Mouse (Mus musculus) cerebellum, postnatal 14 days (tissue): ENCODE measurements around the gene Tbc1d22a.

Source experiments
- DNase-seq, 2 experiments: peaks; one replicate each; pipeline ENCODE4 v3.0.0; 2021; ENCODE audit warnings: mixed read lengths in 2 of 2

Tbc1d22a gene

GRCm38 (mm10) chr15:86238076-86238475, 23.8 kb downstream of the Tbc1d22a start:
- DNase-seq: no peak

- no peak for DNase-seq
Measured at GRCm38 (mm10) chr15:86239068-86239467, 24.8 kb downstream of the Tbc1d22a start.

- peak; percentile 87 to 92 for DNase-seq
Measured at GRCm38 (mm10) chr15:86239801-86240200, 25.5 kb downstream of the Tbc1d22a start.

- DNase-seq: peak; percentile 90 to 91
Measured at GRCm38 (mm10) chr15:86243708-86244107, 29.4 kb downstream of the Tbc1d22a start.

- DNase-seq: no peak
Measured at GRCm38 (mm10) chr15:86244380-86244779, 30.1 kb downstream of the Tbc1d22a start.

GRCm38 (mm10) chr15:86250269-86250668, 36.0 kb downstream of the Tbc1d22a start:
- DNase-seq: peak; percentile 80 to 85

GRCm38 (mm10) chr15:86252130-86252529, 37.9 kb downstream of the Tbc1d22a start:
- DNase-seq: no peak

GRCm38 (mm10) chr15:86252684-86253083, 38.4 kb downstream of the Tbc1d22a start:
- DNase-seq: no peak

- no peak for DNase-seq
Measured at GRCm38 (mm10) chr15:86253411-86253810, 39.2 kb downstream of the Tbc1d22a start.

- DNase-seq: peak; percentile 56 to 57
Measured at GRCm38 (mm10) chr15:86256201-86256600, 41.9 kb downstream of the Tbc1d22a start.

GRCm38 (mm10) chr15:86256728-86257179, 42.5 kb downstream of the Tbc1d22a start:
- DNase-seq: no peak

- DNase-seq: peak in 1 of 2 experiments; percentile 25
Measured at GRCm38 (mm10) chr15:86257916-86258685, 43.8 kb downstream of the Tbc1d22a start.

- no peak for DNase-seq
Measured at GRCm38 (mm10) chr15:86259233-86259632, 45.0 kb downstream of the Tbc1d22a start.

- peak; percentile 53 to 59 for DNase-seq
Measured at GRCm38 (mm10) chr15:86260111-86260510, 45.9 kb downstream of the Tbc1d22a start.

- no peak for DNase-seq
Measured at GRCm38 (mm10) chr15:86264389-86264788, 50.1 kb downstream of the Tbc1d22a start.

- DNase-seq: no peak
Measured at GRCm38 (mm10) chr15:86264803-86265202, 50.5 kb downstream of the Tbc1d22a start.

- no peak for DNase-seq
Measured at GRCm38 (mm10) chr15:86266975-86267374, 52.7 kb downstream of the Tbc1d22a start.

GRCm38 (mm10) chr15:86268526-86268925, 54.3 kb downstream of the Tbc1d22a start:
- DNase-seq: peak; percentile 59 to 64

GRCm38 (mm10) chr15:86275754-86276153, 61.5 kb downstream of the Tbc1d22a start:
- no peak for DNase-seq

- no peak for DNase-seq
Measured at GRCm38 (mm10) chr15:86276538-86277264, 62.4 kb downstream of the Tbc1d22a start.

- DNase-seq: peak; percentile 35 to 46
Measured at GRCm38 (mm10) chr15:86277428-86277827, 63.2 kb downstream of the Tbc1d22a start.

GRCm38 (mm10) chr15:86279059-86279974, 65.1 kb downstream of the Tbc1d22a start:
- no peak for DNase-seq

GRCm38 (mm10) chr15:86280137-86280536, 65.9 kb downstream of the Tbc1d22a start:
- DNase-seq: no peak
